Mouse (Mus musculus): ENCODE results near the gene Cdk9.

GRCm38 (mm10) chr2:32703046-32703445, 9.8 kb downstream of the Cdk9 start:
- TF ChIP-seq EP300 (IDR thresholded peaks at IDR 0.05) (no peak), CTCF (IDR thresholded peaks at IDR 0.05) (no peak)

All from lung, postnatal 0 days (tissue).